Mouse (Mus musculus): ENCODE data around the gene Msln. TPM values are rescaled to one million over a fixed set of nuclear protein-coding genes. Genes with fewer than 3 reads are reported as not detected.

The Msln gene
- polyA plus RNA-seq, 1 experiment from 2014 or later, result 0.48 TPM

DNA sequence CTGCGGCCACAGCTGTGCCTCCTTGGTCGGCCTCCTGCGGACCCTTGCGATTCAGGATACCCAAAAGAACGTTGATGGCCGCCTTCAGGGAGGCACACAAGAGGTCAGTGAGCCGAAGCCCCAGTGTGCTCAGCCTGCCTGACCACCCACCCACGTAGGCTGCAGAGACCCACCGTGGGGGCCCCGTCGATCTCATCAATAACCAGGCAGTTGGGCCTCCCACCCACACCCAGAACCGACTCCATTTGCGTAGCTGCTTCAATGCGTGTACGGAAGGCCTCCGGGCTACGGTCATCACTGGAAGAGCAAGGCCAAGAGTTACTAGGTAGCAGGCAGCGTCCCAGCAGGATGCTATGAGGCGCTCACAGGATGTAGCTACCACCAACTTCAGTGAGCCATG lies 30.7 kb downstream of the Msln start:
- H3K4me1 ChIP-seq (ENCODE audit: control insufficient read depth, insufficient read depth, low read length), result peaks cover 18% of the 10 kb centered on the region
- ATAC-seq, result no peak
- H3K9ac ChIP-seq (ENCODE audit: low read length), result no peak overlapping the region
- peaks cover 21% of the 10 kb centered on the region; the same call in 1 of the 2 replicates for H3K36me3 ChIP-seq (ENCODE audit: control insufficient read depth, insufficient read depth, low read length)
- no peak for DNase-seq (ENCODE audit: low spot score)
- H3K27me3 ChIP-seq (replicated peaks; ENCODE audit: control insufficient read depth, insufficient read depth, low read length), result no peaks in the 10 kb centered on the region
- 94% methylated on average over 19 of the region's 19 CpGs for WGBS
- no peak overlapping the region for H3K4me3 ChIP-seq (ENCODE audit: low read depth, low read length)
- no peak overlapping the region for H3K27ac ChIP-seq (ENCODE audit: low read depth, low read length)
- H3K4me2 ChIP-seq (ENCODE audit: low read length), result no peak overlapping the region
- H3K9me3 ChIP-seq (replicated peaks; ENCODE audit: control insufficient read depth, low read length), result no peaks in the 10 kb centered on the region

DNA sequence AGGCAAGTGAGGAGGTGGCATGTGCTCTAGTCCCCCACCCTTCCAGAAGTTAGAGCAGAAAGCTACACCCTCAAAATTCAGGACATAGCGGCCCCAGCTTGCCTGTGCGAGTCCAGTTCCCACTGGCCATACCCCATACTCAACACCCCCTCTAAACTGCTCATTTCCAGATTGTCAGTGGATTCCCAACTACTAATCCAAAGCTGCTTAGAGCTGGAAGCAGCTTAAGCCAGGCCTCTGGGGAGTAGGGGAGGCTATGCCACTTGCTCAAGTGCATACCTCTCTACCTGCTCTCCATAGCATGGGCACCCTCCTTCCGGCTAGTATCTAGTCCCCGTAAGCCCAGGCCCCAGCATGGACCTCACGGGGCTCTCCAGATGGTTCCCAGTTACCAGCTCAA lies 32.7 kb downstream of the Msln start:
- DNase-seq (ENCODE audit: low spot score), result no peak
- Histone ChIP-seq H3K9ac (ENCODE audit: low read length) (no peak overlapping the region), H3K4me2 (ENCODE audit: low read length) (no peak overlapping the region), H3K4me1 (ENCODE audit: control insufficient read depth, insufficient read depth, low read length) (peaks cover 6% of the 10 kb centered on the region), H3K9me3 (replicated peaks; ENCODE audit: control insufficient read depth, low read length) (no peaks in the 10 kb centered on the region), H3K27ac (ENCODE audit: low read depth, low read length) (no peak overlapping the region), H3K4me3 (ENCODE audit: low read depth, low read length) (no peak overlapping the region), H3K36me3 (ENCODE audit: control insufficient read depth, insufficient read depth, low read length) (peaks cover 21% of the 10 kb centered on the region; the same call in 1 of the 2 replicates), H3K27me3 (replicated peaks; ENCODE audit: control insufficient read depth, insufficient read depth, low read length) (peaks cover 15% of the 10 kb centered on the region)
- WGBS, result 96% methylated on average over 5 of the region's 5 CpGs
- ATAC-seq, result no peak

DNA sequence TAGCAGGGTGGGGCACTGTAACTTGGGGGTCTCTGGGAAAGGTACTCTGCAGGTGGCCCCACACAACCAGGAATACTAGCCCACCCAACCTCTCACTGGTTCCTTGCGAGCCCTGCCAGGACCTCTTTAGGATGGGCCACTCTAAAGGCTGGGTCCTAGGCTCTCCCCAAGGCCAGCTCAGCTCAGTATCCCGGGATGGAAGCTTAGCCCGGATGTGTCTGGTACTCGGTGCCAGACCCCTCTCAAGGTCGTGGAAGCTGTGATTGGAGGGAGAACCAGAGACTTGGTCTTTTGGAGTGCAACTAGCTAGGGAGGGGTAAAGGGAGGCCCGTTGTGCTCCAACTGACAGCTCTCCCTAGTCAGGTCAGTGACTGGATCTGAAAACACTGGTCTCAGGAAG lies 36.5 kb downstream of the Msln start:
- H3K27ac ChIP-seq (ENCODE audit: low read depth, low read length), result no peak overlapping the region
- no peaks in the 10 kb centered on the region for H3K9me3 ChIP-seq (replicated peaks; ENCODE audit: control insufficient read depth, low read length)
- DNase-seq (ENCODE audit: low spot score), result no peak
- 7% methylated on average over 6 of the region's 6 CpGs for WGBS
- peak overlapping the region; percentile 54 for H3K4me2 ChIP-seq (ENCODE audit: low read length)
- H3K9ac ChIP-seq (ENCODE audit: low read length), result peak overlapping the region; percentile 48
- H3K4me3 ChIP-seq (ENCODE audit: low read depth, low read length), result peak overlapping the region; percentile 24
- H3K27me3 ChIP-seq (replicated peaks; ENCODE audit: control insufficient read depth, insufficient read depth, low read length), result peaks cover 19% of the 10 kb centered on the region
- peaks cover 19% of the 10 kb centered on the region; the same call in 1 of the 2 replicates for H3K36me3 ChIP-seq (ENCODE audit: control insufficient read depth, insufficient read depth, low read length)
- ATAC-seq, result no peak
- no peaks in the 10 kb centered on the region for H3K4me1 ChIP-seq (ENCODE audit: control insufficient read depth, insufficient read depth, low read length)

DNA sequence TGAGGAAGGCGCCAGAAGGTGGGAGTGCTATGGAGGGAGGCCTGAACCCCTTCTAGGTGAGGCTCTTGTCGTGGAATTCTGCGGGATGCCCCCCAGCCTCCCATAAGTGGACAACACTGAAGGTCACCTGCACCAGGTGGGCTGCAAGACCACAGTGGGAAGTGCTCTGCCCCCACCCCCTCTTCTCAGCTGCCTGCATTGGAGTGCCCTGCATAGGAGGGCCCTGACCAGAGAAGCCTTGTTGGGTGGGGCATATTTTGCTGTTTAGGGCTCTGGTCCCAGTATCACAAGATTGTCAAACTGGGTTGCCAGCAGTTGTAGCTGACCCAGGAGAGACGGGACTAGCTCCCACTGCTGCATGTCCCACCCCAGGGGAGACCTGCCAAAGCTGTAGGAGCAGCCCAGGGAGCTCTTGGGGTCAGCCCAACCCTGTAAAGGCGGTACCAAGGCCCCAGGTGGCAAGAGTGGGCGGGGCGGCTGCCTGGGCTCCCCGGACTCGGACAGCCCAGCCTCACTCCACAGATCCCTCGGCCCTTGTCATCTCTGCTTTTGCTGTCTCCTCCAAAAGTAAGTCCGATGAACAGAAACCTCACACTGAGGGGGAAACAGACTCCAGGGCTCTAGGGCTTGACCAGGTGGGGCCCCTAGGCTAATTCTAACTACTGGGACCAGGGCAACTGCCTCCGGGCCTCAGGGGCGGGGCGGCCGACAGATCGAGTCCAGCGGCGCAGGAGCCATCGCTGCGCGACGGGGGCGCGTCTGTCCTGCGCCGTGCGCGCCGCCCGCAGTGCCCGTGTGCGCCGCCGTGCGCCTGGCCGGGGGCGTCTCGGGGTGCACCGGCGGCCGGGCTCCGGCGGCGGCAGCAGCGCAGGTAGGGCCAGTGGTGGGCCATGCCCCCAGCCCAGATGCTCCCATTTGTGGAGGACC lies 37.2 kb downstream of the Msln start, which contains the start of gene Gng13:
TSS of gene Gng13 (plus strand) at position 461 of the 927 bp plus-strand sequence.
- Histone ChIP-seq H3K4me2 (ENCODE audit: low read length) (peak within 1 kb of the TSS; percentile 54), H3K36me3 (ENCODE audit: control insufficient read depth, insufficient read depth, low read length) (peaks cover 19% of the 10 kb centered on the region; the same call in 1 of the 2 replicates), H3K4me1 (ENCODE audit: control insufficient read depth, insufficient read depth, low read length) (no peaks in the 10 kb centered on the region), H3K27me3 (replicated peaks; ENCODE audit: control insufficient read depth, insufficient read depth, low read length) (peaks cover 19% of the 10 kb centered on the region), H3K9ac (ENCODE audit: low read length) (peak within 1 kb of the TSS; percentile 48), H3K27ac (ENCODE audit: low read depth, low read length) (no peak within 1 kb of the TSS), H3K9me3 (replicated peaks; ENCODE audit: control insufficient read depth, low read length) (no peaks in the 10 kb centered on the region), H3K4me3 (ENCODE audit: low read depth, low read length) (peak within 1 kb of the TSS; percentile 24)
- no peak for DNase-seq (ENCODE audit: low spot score)
- WGBS, result 2% methylated on average over 45 of the region's 45 CpGs
- ATAC-seq, result no peak

DNA sequence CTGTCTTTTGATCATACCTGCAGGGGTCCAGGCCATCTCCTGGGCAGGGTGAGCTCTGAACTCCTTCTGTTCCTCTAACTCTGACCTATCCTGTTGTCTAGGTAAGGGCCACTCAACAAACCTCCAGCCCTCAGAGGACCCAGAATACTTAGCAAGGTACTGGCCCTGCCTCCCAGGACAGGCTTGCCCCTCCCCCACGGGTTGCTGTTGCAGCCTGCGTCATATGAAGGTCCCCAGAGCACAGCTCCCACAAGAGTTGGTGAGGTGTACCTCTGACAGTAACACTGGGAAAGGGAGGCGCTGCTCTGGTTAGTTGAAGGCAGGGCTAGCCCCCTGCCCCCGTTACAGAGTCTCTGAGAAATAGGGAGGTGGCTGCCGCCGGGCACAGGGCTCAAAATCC lies 38.0 kb downstream of the Msln start:
- no peak overlapping the region for H3K4me2 ChIP-seq (ENCODE audit: low read length)
- peaks cover 14% of the 10 kb centered on the region; the same call in 1 of the 2 replicates for H3K36me3 ChIP-seq (ENCODE audit: control insufficient read depth, insufficient read depth, low read length)
- DNase-seq (ENCODE audit: low spot score) (no peak), ATAC-seq (no peak)
- no peak overlapping the region for H3K4me3 ChIP-seq (ENCODE audit: low read depth, low read length)
- no peaks in the 10 kb centered on the region for H3K4me1 ChIP-seq (ENCODE audit: control insufficient read depth, insufficient read depth, low read length)
- no peak overlapping the region for H3K9ac ChIP-seq (ENCODE audit: low read length)
- no peak overlapping the region for H3K27ac ChIP-seq (ENCODE audit: low read depth, low read length)
- peaks cover 19% of the 10 kb centered on the region for H3K27me3 ChIP-seq (replicated peaks; ENCODE audit: control insufficient read depth, insufficient read depth, low read length)
- no peaks in the 10 kb centered on the region for H3K9me3 ChIP-seq (replicated peaks; ENCODE audit: control insufficient read depth, low read length)
- 2% methylated on average over 6 of the region's 6 CpGs for WGBS

DNA sequence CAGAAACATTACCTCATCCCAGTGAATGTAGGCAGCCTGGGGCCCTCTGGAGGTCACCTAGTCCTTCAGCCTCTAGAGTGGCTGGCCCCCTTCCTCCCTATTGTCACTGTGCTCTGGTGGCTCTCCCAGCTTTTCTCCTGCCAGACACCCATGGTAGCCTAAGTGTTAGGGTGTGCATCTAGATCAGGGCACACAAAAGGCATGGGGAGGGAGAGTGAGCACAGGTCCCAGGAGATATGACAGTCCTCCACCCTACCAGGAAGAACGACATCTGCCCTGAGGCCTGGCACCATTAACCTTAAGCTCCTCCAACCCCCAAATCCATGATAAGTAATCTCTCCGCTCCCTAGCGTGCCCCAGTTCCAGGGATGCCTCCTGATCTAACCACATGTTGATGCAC lies 38.6 kb downstream of the Msln start:
- no peak overlapping the region for H3K9ac ChIP-seq (ENCODE audit: low read length)
- H3K4me1 ChIP-seq (ENCODE audit: control insufficient read depth, insufficient read depth, low read length), result no peaks in the 10 kb centered on the region
- no peak overlapping the region for H3K4me2 ChIP-seq (ENCODE audit: low read length)
- 70% methylated on average over 3 of the region's 3 CpGs for WGBS
- ATAC-seq (no peak), DNase-seq (ENCODE audit: low spot score) (no peak)
- peaks cover 19% of the 10 kb centered on the region for H3K27me3 ChIP-seq (replicated peaks; ENCODE audit: control insufficient read depth, insufficient read depth, low read length)
- H3K27ac ChIP-seq (ENCODE audit: low read depth, low read length), result no peak overlapping the region
- peaks cover 10% of the 10 kb centered on the region; the same call in 1 of the 2 replicates for H3K36me3 ChIP-seq (ENCODE audit: control insufficient read depth, insufficient read depth, low read length)
- H3K9me3 ChIP-seq (replicated peaks; ENCODE audit: control insufficient read depth, low read length), result no peaks in the 10 kb centered on the region
- H3K4me3 ChIP-seq (ENCODE audit: low read depth, low read length), result no peak overlapping the region

DNA sequence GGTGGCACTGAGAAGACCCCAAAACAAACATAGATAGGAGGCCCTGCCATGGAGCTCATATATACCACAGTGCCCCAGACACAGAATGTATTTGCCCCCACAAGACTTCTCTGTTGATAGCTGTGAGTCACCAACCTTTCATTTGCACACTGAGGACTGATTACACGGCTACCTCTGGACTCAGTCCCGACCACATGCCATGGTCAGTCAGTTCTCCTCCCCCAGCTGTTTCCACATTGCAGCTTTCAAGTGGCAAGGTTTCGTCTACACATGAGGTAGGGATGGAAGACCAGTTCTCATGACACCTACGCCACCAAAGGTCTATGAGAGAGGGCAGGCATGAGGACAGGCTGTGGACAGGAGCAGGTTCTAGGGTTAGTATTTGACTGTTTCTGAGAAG lies 43.0 kb downstream of the Msln start:
- Histone ChIP-seq H3K9me3 (replicated peaks; ENCODE audit: control insufficient read depth, low read length) (no peaks in the 10 kb centered on the region), H3K36me3 (ENCODE audit: control insufficient read depth, insufficient read depth, low read length) (no peaks in the 10 kb centered on the region), H3K27ac (ENCODE audit: low read depth, low read length) (no peak overlapping the region), H3K4me2 (ENCODE audit: low read length) (no peak overlapping the region), H3K4me3 (ENCODE audit: low read depth, low read length) (no peak overlapping the region), H3K9ac (ENCODE audit: low read length) (no peak overlapping the region), H3K4me1 (ENCODE audit: control insufficient read depth, insufficient read depth, low read length) (no peaks in the 10 kb centered on the region), H3K27me3 (replicated peaks; ENCODE audit: control insufficient read depth, insufficient read depth, low read length) (0 out of 2 replicates have a peak, but pooled peaks cover 2% of the 10 kb centered on the region)
- ATAC-seq (no peak), DNase-seq (ENCODE audit: low spot score) (no peak)
- WGBS, result 81% methylated on average over 4 of the region's 4 CpGs

DNA sequence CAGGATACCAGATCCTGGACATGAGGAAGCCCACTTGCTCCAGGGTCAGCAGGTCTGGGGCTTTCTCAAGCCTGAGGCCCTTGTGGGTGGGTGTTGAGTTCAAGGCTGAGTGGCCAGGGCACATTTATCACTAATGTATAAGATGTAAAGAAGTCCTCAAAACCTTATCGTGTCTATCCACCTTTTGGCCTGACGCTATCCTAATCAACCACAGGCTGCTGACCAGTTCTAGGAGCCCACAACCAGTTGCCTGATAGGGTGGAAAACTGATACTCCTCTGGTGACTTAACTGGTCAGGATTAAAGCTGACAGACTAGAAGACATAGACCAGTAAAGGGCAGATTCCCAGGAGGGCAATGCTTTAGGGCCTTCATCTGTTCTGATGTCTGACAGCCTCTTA lies 44.2 kb downstream of the Msln start:
- Histone ChIP-seq H3K36me3 (ENCODE audit: control insufficient read depth, insufficient read depth, low read length) (no peaks in the 10 kb centered on the region), H3K27me3 (replicated peaks; ENCODE audit: control insufficient read depth, insufficient read depth, low read length) (no peaks in the 10 kb centered on the region), H3K4me1 (ENCODE audit: control insufficient read depth, insufficient read depth, low read length) (no peaks in the 10 kb centered on the region), H3K4me3 (ENCODE audit: low read depth, low read length) (no peak overlapping the region), H3K27ac (ENCODE audit: low read depth, low read length) (no peak overlapping the region), H3K4me2 (ENCODE audit: low read length) (no peak overlapping the region), H3K9me3 (replicated peaks; ENCODE audit: control insufficient read depth, low read length) (no peaks in the 10 kb centered on the region), H3K9ac (ENCODE audit: low read length) (no peak overlapping the region)
- 93% methylated on average over 2 of the region's 2 CpGs for WGBS
- ATAC-seq (no peak), DNase-seq (ENCODE audit: low spot score) (no peak)

DNA sequence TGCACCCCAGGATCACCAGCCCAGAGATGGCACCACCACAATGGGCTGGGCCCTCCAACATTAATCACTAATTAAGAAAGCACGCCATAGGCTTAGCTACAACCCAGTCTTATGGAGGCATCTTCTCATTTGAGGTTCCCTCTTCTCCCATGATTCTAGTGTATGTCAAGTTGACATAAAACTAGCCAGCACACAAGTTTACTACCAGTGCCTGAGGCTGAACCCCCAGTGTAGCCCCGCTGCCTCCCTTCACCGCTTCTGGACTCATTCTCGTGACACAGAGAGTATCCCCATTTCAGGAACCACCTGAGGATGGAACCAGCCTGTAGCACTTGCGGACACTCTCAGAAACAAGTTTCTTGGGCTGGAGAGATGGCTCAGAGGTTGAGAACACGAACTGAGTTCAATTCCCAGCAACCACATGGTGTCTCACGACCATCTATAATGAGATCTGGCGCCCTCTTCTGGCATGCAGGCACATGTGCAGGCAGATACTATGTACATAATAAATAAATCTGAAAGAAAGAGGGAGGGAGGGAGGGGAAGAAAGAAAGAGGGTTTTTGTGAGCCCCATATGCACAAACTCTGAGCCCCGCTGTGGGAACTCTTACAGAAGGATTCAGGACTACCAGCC lies 53.2 kb downstream of the Msln start:
- H3K27ac ChIP-seq (ENCODE audit: low read depth, low read length), result no peak overlapping the region
- no peaks in the 10 kb centered on the region for H3K9me3 ChIP-seq (replicated peaks; ENCODE audit: control insufficient read depth, low read length)
- DNase-seq (ENCODE audit: low spot score) (no peak), ATAC-seq (no peak)
- 59% methylated on average over 9 of the region's 9 CpGs for WGBS
- H3K4me3 ChIP-seq (ENCODE audit: low read depth, low read length), result no peak overlapping the region
- no peak overlapping the region for H3K9ac ChIP-seq (ENCODE audit: low read length)
- H3K4me2 ChIP-seq (ENCODE audit: low read length), result no peak overlapping the region
- no peaks in the 10 kb centered on the region for H3K4me1 ChIP-seq (ENCODE audit: control insufficient read depth, insufficient read depth, low read length)
- H3K27me3 ChIP-seq (replicated peaks; ENCODE audit: control insufficient read depth, insufficient read depth, low read length), result no peaks in the 10 kb centered on the region
- no peaks in the 10 kb centered on the region for H3K36me3 ChIP-seq (ENCODE audit: control insufficient read depth, insufficient read depth, low read length)
